Mouse (Mus musculus): ENCODE data around the gene Cerkl. TPM values are rescaled to one million over a fixed set of nuclear protein-coding genes. Genes with fewer than 3 reads are reported as not detected.
A peak's percentile ranks its signal among the peaks of the same experiment; 100 is the strongest.

The Cerkl gene
- total and polyA plus RNA-seq, 2 experiments from 2014 or later, result 0.11 to 1.5 TPM

DNA sequence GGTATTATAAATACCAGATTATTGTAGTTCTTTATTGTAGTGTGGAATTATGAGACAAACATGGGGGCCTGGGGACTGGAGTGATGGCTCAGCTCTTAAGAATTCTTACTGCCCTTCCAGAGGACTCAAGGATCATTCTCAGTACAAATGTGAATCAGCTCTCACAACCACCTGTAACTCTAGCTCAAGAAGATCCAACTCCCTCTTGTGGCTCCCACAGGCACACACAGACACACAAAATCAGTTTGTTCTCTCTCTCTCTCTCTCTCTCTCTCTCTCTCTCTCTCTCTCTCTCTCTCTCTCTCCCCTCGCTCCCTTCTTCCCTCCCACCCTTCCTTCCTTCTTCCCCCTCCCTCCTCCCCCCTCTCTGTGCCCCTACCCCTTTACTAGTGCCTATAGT lies 120.4 kb downstream of the Cerkl start:
- H3K4me3 ChIP-seq (ENCODE audit: low read depth, low read length), result no peak overlapping the region
- WGBS, result 83% methylated on average over 1 of the region's 1 CpGs
- DNase-seq (ENCODE audit: low spot score) (no peak), ATAC-seq (ENCODE audit: low FRiP score) (no peak)
- no peaks in the 10 kb centered on the region for H3K4me1 ChIP-seq (ENCODE audit: insufficient read depth, low read length)
- TF ChIP-seq CTCF (IDR thresholded peaks at IDR 0.05), result peak; percentile 24
- no peak overlapping the region for H3K4me2 ChIP-seq (ENCODE audit: low read depth, low read length, poor library complexity, severe bottlenecking)
- H3K36me3 ChIP-seq (ENCODE audit: insufficient read depth, low read length), result no peaks in the 10 kb centered on the region
- no peak overlapping the region for H3K9ac ChIP-seq (replicated peaks; ENCODE audit: low read length, poor library complexity, severe bottlenecking)
- no peaks in the 10 kb centered on the region for H3K27me3 ChIP-seq (ENCODE audit: insufficient read depth, low read length)
- no peaks in the 10 kb centered on the region for H3K9me3 ChIP-seq (ENCODE audit: low read length)
- H3K27ac ChIP-seq (ENCODE audit: low read depth, low read length), result no peak overlapping the region

DNA sequence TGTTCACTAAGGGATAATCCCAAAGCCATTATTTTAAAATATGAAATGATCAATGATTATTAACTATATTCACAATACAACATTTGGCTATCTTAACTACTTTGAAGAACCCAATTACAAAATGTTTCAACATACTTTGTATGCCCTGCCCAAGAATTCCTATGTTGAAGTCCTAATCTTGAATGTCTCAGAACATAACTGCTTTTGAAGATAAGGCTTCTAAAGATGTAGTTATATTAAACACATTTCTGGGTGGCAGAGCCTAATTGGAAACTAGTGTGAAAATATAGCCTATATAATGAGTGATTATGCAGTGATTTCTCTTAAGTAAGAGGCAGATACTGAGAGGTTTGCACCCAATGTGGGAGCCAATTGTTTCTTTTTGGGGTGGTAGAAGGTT lies 121.9 kb downstream of the Cerkl start:
- Histone ChIP-seq H3K4me3 (ENCODE audit: low read depth, low read length) (no peak overlapping the region), H3K27me3 (ENCODE audit: insufficient read depth, low read length) (no peaks in the 10 kb centered on the region), H3K4me1 (ENCODE audit: insufficient read depth, low read length) (no peaks in the 10 kb centered on the region), H3K4me2 (ENCODE audit: low read depth, low read length, poor library complexity, severe bottlenecking) (no peak overlapping the region), H3K9ac (replicated peaks; ENCODE audit: low read length, poor library complexity, severe bottlenecking) (no peak overlapping the region), H3K9me3 (ENCODE audit: low read length) (no peaks in the 10 kb centered on the region), H3K27ac (ENCODE audit: low read depth, low read length) (no peak overlapping the region), H3K36me3 (ENCODE audit: insufficient read depth, low read length) (no peaks in the 10 kb centered on the region)
- no peak for TF ChIP-seq CTCF (IDR thresholded peaks at IDR 0.05)
- DNase-seq (ENCODE audit: low spot score) (no peak), ATAC-seq (ENCODE audit: low FRiP score) (no peak)

DNA sequence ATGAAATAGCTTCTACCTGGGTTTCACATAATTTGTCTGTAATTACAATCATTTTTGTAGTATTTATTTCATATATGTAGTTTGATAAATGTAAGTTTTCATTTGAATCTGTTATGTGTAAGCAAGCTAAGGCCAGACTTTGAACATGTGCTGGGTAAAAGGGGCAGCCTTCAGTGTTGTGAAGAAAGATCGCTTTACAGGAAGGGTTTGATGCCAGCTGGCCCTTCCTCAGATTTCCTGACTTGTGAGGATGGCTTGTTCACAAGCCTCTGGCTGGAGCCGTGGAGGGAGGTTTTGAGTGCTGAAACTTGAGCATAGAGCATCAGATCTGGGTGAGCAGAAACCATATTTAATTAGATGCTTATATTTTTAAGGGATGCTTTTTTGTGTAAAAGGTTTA lies 128.5 kb downstream of the Cerkl start:
- DNase-seq (ENCODE audit: low spot score) (no peak), ATAC-seq (ENCODE audit: low FRiP score) (no peak)
- Histone ChIP-seq H3K4me2 (ENCODE audit: low read depth, low read length, poor library complexity, severe bottlenecking) (no peak overlapping the region), H3K9ac (replicated peaks; ENCODE audit: low read length, poor library complexity, severe bottlenecking) (no peak overlapping the region), H3K9me3 (ENCODE audit: low read length) (no peaks in the 10 kb centered on the region), H3K27ac (ENCODE audit: low read depth, low read length) (no peak overlapping the region), H3K36me3 (ENCODE audit: insufficient read depth, low read length) (no peaks in the 10 kb centered on the region), H3K4me3 (ENCODE audit: low read depth, low read length) (no peak overlapping the region), H3K27me3 (ENCODE audit: insufficient read depth, low read length) (no peaks in the 10 kb centered on the region), H3K4me1 (ENCODE audit: insufficient read depth, low read length) (no peaks in the 10 kb centered on the region)
- WGBS, result 67% methylated on average over 2 of the region's 2 CpGs
- no peak for TF ChIP-seq CTCF (IDR thresholded peaks at IDR 0.05)

DNA sequence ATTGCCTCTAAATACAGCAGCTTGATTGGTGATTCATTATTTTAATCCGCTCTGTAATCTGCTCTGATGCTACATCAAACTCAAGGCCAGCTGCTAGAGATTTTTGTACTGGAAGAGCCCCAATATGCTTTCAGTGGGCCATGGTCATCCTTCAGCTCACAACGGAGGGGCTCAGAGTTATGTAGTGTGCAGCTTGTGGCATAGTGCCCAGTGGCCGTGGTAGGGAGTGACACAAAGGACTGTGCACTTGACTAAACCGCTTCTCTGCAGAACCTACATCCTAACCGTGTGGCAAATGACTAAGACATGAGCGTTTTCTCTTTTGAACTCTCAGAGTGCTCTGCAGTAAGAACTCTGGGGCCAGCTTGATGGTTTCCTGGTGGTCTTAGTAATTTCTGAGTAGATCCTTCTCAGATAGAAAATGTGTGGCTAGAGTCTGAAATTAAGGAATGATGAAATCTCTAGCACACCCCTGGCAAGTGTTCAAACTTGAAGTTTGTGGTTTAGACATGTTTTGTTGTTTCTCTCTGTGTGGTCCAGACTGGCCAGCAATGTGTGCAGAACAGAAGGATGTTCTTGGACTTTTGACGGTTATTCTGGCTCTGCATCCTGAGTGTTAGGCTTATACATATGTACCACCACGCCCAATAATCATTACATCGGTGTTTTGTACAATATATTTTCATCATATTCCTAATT lies 140.3 kb downstream of the Cerkl start:
- 75% methylated on average over 9 of the region's 9 CpGs for WGBS
- Histone ChIP-seq H3K4me3 (ENCODE audit: low read depth, low read length) (no peak overlapping the region), H3K36me3 (ENCODE audit: insufficient read depth, low read length) (no peaks in the 10 kb centered on the region), H3K9me3 (ENCODE audit: low read length) (no peaks in the 10 kb centered on the region), H3K27me3 (ENCODE audit: insufficient read depth, low read length) (no peaks in the 10 kb centered on the region), H3K4me2 (ENCODE audit: low read depth, low read length, poor library complexity, severe bottlenecking) (no peak overlapping the region), H3K4me1 (ENCODE audit: insufficient read depth, low read length) (no peaks in the 10 kb centered on the region), H3K9ac (replicated peaks; ENCODE audit: low read length, poor library complexity, severe bottlenecking) (no peak overlapping the region), H3K27ac (ENCODE audit: low read depth, low read length) (no peak overlapping the region)
- ATAC-seq (ENCODE audit: low FRiP score), result no peak
- TF ChIP-seq CTCF (IDR thresholded peaks at IDR 0.05), result no peak
- peak; percentile 30 for DNase-seq (ENCODE audit: low spot score)

- ATAC-seq (ENCODE audit: low FRiP score) (no peak), DNase-seq (ENCODE audit: low spot score) (peak; percentile 32)
- WGBS, result 51% methylated on average over 4 of the region's 4 CpGs
- Histone ChIP-seq H3K9ac (replicated peaks; ENCODE audit: low read length, poor library complexity, severe bottlenecking) (no peak overlapping the region), H3K4me2 (ENCODE audit: low read depth, low read length, poor library complexity, severe bottlenecking) (no peak overlapping the region), H3K27me3 (ENCODE audit: insufficient read depth, low read length) (no peaks in the 10 kb centered on the region), H3K27ac (ENCODE audit: low read depth, low read length) (no peak overlapping the region), H3K9me3 (ENCODE audit: low read length) (no peaks in the 10 kb centered on the region), H3K36me3 (ENCODE audit: insufficient read depth, low read length) (no peaks in the 10 kb centered on the region), H3K4me1 (ENCODE audit: insufficient read depth, low read length) (no peaks in the 10 kb centered on the region), H3K4me3 (ENCODE audit: low read depth, low read length) (no peak overlapping the region)
- no peak for TF ChIP-seq CTCF (IDR thresholded peaks at IDR 0.05)
These were observed 141.5 kb downstream of the Cerkl start for GRCm38 (mm10) chr2:79315108-79315507.

DNA sequence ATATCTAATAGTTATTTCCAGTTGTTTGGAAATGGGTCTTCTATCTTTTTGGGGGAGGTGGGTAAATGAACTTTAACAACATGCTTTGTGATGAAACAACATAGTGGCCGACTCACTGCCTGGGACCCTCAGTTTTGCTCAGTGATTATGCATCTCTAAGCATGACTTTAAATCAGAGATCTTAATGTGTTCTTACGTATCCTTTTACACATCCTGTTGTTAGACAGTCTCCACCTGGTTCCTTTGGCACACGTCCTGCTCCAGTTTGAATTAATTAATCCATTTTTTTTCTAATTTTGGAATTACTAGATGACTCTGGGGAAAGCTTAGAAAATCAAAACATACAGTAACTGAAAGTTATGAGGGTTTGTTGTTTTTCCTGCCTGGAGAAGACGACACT lies 144.1 kb downstream of the Cerkl start:
- 82% methylated on average over 4 of the region's 4 CpGs for WGBS
- Histone ChIP-seq H3K4me3 (ENCODE audit: low read depth, low read length) (no peak overlapping the region), H3K27ac (ENCODE audit: low read depth, low read length) (no peak overlapping the region), H3K4me2 (ENCODE audit: low read depth, low read length, poor library complexity, severe bottlenecking) (no peak overlapping the region), H3K9me3 (ENCODE audit: low read length) (no peaks in the 10 kb centered on the region), H3K27me3 (ENCODE audit: insufficient read depth, low read length) (no peaks in the 10 kb centered on the region), H3K4me1 (ENCODE audit: insufficient read depth, low read length) (no peaks in the 10 kb centered on the region), H3K9ac (replicated peaks; ENCODE audit: low read length, poor library complexity, severe bottlenecking) (no peak overlapping the region), H3K36me3 (ENCODE audit: insufficient read depth, low read length) (no peaks in the 10 kb centered on the region)
- ATAC-seq (ENCODE audit: low FRiP score) (no peak), DNase-seq (ENCODE audit: low spot score) (no peak)
- no peak for TF ChIP-seq CTCF (IDR thresholded peaks at IDR 0.05)
